Mouse (Mus musculus) midbrain, embryonic 13.5 days (tissue): ENCODE results near the gene Lmna. TPM values are rescaled to one million over a fixed set of nuclear protein-coding genes. Genes with fewer than 3 reads are reported as not detected.

Source experiments
- ATAC-seq: fragments of 200-750 bp; cut with Nextera tagmentation; 2 replicates; pipeline ENCODE4 v1.8.0; 2017; ENCODE audit warnings: mild to moderate bottlenecking, moderate TSS enrichment, moderate library complexity
- H3K27ac ChIP-seq: fragments of 300-500 bp; sonication (generic); 2 replicates; pipeline ENCODE4 v1.5.1; 2015; ENCODE audit warnings: inconsistent platforms, mild to moderate bottlenecking, moderate library complexity
- H3K27me3 ChIP-seq: fragments of 300-500 bp; sonication (generic); 2 replicates; pipeline ENCODE4 v1.6.1; 2015; ENCODE audit warnings: mild to moderate bottlenecking, inconsistent platforms
- H3K36me3 ChIP-seq: fragments of 300-500 bp; sonication (generic); 2 replicates; pipeline ENCODE4 v1.6.1; 2015; ENCODE audit warnings: mild to moderate bottlenecking, inconsistent platforms
- H3K4me1 ChIP-seq: fragments of 300-500 bp; sonication (generic); replicated peaks from 2 replicates; pipeline ENCODE4 v1.6.1; 2015; ENCODE audit warnings: inconsistent platforms
- H3K4me2 ChIP-seq: fragments of 300-500 bp; sonication (generic); replicated peaks from 2 replicates; pipeline ENCODE4 v1.6.1; 2015; ENCODE audit warnings: moderate library complexity, mild to moderate bottlenecking, inconsistent platforms
- H3K4me3 ChIP-seq: fragments of 300-500 bp; sonication (generic); replicated peaks from 2 replicates; pipeline ENCODE4 v1.5.1; 2015; ENCODE audit warnings: mild to moderate bottlenecking, inconsistent platforms
- H3K9ac ChIP-seq: fragments of 300-500 bp; sonication (generic); replicated peaks from 2 replicates; pipeline ENCODE4 v1.6.1; 2015; ENCODE audit warnings: mild to moderate bottlenecking, inconsistent platforms
- H3K9me3 ChIP-seq: fragments of 300-500 bp; sonication (generic); 2 replicates; pipeline ENCODE4 v1.6.1; 2016; ENCODE audit warnings: mild to moderate bottlenecking, inconsistent platforms
- WGBS: fragments of 180-500 bp; shearing (Covaris S2); methylation state at CpG from one replicate; pipeline ENCODE4 v1.1.7; 2015; 5-methylcytosine and 5-hydroxymethylcytosine counted together
- polyA plus RNA-seq: library from polyadenylated mRNA; unstranded; fragments of >200 nt; fragmentation: Nextera tagmentation; extraction: Ambion mirVana; gene quantifications from 2 replicates; pipeline ENCODE4 v1.2.1, GENCODE M21; 2015

Gene Lmna
- polyA plus RNA-seq, 1 experiment from 2014 or later: 23.4 TPM

DNA sequence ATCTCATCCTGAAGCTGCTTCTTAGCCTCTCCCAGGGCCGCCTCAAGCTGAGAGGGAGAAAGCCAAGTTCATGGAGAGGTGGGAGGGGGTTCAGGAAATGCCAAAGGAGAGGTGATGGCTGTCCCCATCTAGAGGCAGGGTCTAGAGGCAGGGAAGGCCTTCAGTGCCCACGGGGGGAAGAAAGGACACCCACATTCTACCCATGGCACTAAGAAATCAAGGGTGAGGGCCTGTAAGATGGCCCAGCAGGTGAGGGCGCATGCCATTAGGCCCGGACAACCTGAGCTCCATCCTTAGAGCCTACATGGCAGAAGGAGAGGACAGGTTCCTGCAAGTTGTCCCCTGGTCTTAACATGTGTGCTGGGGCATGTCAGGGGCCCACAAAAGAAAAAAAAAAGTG, 22.9 kb downstream of the Lmna start:
- H3K9me3 ChIP-seq: no peaks in the 10 kb centered on the region
- H3K27ac ChIP-seq: no peak overlapping the region
- H3K36me3 ChIP-seq: peaks cover 10% of the 10 kb centered on the region; the same call in 1 of the 2 replicates
- H3K4me2 ChIP-seq: no peak overlapping the region
- peaks cover 58% of the 10 kb centered on the region for H3K27me3 ChIP-seq
- no peak overlapping the region for H3K9ac ChIP-seq
- H3K4me1 ChIP-seq: peaks cover 17% of the 10 kb centered on the region
- ATAC-seq: no peak
- H3K4me3 ChIP-seq: no peak overlapping the region
- WGBS: 72% methylated on average over 4 of the region's 4 CpGs

DNA sequence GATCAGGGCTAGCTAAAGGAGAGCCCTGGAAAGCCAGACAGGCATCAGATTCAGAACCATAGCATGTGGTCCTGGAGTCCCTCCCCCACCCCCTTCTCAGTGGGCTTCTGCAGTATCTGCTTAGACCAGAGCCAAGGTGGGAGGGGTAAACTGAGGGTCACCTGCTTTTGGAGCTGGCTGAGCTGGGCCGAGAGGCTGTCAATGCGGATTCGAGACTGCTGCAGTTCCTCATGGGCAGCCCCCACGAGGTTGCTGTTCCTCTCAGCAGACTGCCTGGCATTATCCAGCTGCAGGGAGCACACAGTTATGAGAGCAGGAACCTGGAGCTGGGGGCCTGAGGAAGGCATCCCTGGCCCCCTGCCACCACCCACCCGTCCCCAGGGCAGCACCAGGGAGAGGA, 23.7 kb downstream of the Lmna start:
- H3K4me2 ChIP-seq: no peak overlapping the region
- H3K4me3 ChIP-seq: no peak overlapping the region
- H3K27ac ChIP-seq: no peak overlapping the region
- peaks cover 63% of the 10 kb centered on the region for H3K27me3 ChIP-seq
- 80% methylated on average over 5 of the region's 5 CpGs for WGBS
- no peak overlapping the region for H3K9ac ChIP-seq
- H3K4me1 ChIP-seq: peaks cover 17% of the 10 kb centered on the region
- peaks cover 10% of the 10 kb centered on the region; the same call in 1 of the 2 replicates for H3K36me3 ChIP-seq
- no peaks in the 10 kb centered on the region for H3K9me3 ChIP-seq
- ATAC-seq: no peak

DNA sequence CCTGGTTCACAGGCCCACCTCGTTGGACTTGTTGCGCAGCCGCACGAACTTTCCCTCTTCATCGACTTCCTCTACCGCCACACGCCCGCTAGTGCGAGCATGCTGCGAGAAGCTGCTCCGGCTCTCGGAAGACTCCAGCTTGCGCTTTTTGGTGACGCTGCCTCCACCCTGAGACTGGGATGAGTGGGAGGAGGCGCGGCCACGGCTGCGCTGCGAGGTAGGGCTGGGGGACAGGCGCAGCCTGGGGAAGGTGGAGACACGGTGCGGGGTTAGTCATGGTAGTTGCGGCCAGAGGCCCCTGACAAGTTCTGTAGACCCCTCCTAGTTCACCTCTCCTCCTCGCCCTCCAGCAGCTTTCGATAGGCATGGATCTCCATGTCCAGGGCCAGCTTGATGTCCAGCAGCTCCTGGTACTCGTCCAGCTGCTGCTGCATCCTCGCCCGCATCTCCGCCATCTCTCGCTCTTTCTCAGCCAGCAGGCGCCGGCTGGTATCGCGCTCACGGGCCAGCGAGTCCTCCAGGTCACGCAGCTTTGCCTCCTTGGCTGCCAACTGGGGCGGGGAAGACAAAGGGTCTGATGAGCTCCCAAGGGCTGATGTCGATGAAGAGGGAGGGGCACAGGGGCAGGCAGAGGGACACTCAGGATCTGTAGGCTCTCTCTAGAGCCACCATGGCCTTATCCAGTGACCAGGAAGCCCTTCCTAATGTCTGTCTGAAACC, 25.0 kb downstream of the Lmna start:
- peaks cover 17% of the 10 kb centered on the region for H3K4me1 ChIP-seq
- peak overlapping the region; percentile 44 for H3K4me2 ChIP-seq
- no peaks in the 10 kb centered on the region for H3K9me3 ChIP-seq
- WGBS: 14% methylated on average over 39 of the region's 39 CpGs
- H3K36me3 ChIP-seq: peaks cover 10% of the 10 kb centered on the region; the same call in 1 of the 2 replicates
- H3K27ac ChIP-seq: no peak overlapping the region
- peak overlapping the region; percentile 18 for H3K4me3 ChIP-seq
- peaks cover 68% of the 10 kb centered on the region for H3K27me3 ChIP-seq
- no peak for ATAC-seq
- H3K9ac ChIP-seq: peak overlapping the region; percentile 32; the same call in 1 of the 2 replicates

DNA sequence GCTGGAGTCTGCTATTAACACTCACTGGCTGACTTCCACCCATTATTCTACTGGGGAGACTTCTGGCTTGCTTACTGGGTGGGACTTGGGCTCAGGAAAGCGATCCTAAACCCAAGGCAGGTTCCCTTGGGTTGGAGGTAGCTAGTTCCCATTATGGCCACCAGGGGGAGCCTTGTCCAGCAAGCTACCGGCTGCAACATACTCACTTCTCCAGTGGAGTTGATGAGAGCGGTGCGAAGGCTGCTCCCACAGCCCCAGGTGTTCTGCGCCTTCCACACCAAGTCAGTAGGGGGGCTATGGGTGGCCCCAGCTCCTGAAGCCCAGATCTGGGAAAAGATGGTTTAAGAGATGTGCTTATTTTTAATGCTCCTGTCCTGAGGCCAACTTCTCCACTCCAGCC, 26.1 kb downstream of the Lmna start:
- H3K4me1 ChIP-seq: peaks cover 15% of the 10 kb centered on the region
- WGBS: 4% methylated on average over 5 of the region's 5 CpGs
- peaks cover 10% of the 10 kb centered on the region; the same call in 1 of the 2 replicates for H3K36me3 ChIP-seq
- no peaks in the 10 kb centered on the region for H3K9me3 ChIP-seq
- H3K4me3 ChIP-seq: no peak overlapping the region
- no peak overlapping the region for H3K27ac ChIP-seq
- H3K27me3 ChIP-seq: peaks cover 68% of the 10 kb centered on the region
- ATAC-seq: peak; percentile 74
- H3K9ac ChIP-seq: 0 out of 2 replicates have a peak overlapping the region, but pooled peaks have one; percentile 2
- no peak overlapping the region for H3K4me2 ChIP-seq

DNA sequence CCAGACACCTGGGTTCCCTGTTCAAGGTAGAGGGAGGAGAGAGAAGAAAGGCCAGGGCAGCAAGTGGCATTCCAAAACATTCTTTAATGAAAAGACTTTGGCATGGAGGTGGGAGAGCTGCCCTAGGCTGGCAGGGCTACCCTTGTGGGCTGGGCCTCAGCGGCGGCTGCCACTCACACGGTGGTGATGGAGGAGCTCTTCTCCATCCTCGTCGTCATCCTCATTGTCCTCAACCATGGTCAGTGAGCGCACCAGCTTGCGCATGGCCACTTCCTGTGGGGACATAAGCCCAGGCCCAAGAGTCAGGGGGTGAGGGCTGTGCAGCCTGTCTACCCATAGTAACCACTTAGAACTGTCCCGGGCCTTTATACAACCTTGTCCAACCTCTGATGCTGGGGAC, 26.6 kb downstream of the Lmna start:
- Histone ChIP-seq H3K27me3 (peaks cover 68% of the 10 kb centered on the region), H3K36me3 (peaks cover 10% of the 10 kb centered on the region; the same call in 1 of the 2 replicates), H3K27ac (no peak overlapping the region), H3K9me3 (no peaks in the 10 kb centered on the region), H3K4me2 (no peak overlapping the region), H3K4me1 (peaks cover 10% of the 10 kb centered on the region), H3K4me3 (no peak overlapping the region), H3K9ac (0 out of 2 replicates have a peak overlapping the region, but pooled peaks have one; percentile 2)
- WGBS: 72% methylated on average over 8 of the region's 8 CpGs
- ATAC-seq: peak; percentile 29; the same call in 1 of the 2 replicates

DNA sequence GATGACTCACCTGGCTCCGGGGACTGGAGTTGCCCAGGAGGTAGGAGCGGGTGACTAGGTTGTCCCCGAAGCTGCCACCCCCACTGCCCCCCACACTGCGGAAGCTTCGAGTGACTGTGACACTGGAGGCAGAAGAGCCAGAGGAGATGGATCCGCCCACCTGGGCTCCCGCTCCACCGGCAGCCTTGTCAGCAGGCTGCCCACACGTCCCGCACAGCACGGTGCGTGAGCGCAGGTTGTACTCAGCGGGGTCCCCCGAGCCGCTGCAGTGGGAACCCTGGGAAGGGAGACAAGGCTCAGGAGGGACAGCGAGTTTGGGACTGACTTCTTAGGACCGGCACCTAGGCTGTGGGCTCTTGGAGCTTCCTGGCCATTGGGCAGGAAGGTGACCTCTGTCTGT, 27.4 kb downstream of the Lmna start:
- H3K4me3 ChIP-seq: no peak overlapping the region
- peaks cover 63% of the 10 kb centered on the region for H3K27me3 ChIP-seq
- no peak for ATAC-seq
- H3K27ac ChIP-seq: no peak overlapping the region
- H3K4me2 ChIP-seq: no peak overlapping the region
- peaks cover 9% of the 10 kb centered on the region for H3K4me1 ChIP-seq
- peaks cover 8% of the 10 kb centered on the region; the same call in 1 of the 2 replicates for H3K36me3 ChIP-seq
- H3K9ac ChIP-seq: peak overlapping the region; percentile 46; the same call in 1 of the 2 replicates
- no peaks in the 10 kb centered on the region for H3K9me3 ChIP-seq
- WGBS: 25% methylated on average over 18 of the region's 18 CpGs

DNA sequence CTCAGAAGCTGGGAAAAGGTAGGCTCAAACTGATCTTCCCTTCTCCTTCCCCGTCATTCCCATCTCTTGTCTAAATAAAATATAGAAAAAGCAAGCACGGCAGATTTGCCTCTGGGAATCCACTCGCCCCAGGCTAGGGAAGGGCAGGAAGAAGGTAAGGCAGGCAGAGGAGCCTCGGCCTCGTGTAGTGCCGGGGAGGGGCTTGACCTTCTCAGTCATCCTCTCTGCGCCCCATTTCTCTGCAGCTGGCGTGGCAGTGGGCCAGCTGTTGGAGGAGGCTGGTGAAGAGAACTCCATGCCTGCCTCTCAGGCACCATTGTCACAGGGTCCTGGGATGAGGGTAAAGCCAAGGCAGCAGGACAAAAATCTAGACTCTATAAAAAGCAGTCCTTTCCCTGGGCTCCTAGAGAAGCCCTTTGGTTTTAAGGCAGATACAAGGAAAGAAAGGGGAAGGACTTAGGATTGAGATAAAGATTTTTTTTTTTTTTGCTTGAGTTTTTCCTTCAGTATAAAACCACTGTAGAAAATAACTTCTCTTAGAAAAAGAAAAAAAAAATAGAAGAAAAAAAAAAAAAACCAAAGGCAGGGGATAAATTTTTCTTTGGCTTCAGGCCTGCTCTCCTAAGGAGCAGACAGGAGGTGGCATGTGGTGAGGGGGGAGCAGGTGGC, 28.2 kb downstream of the Lmna start:
- Histone ChIP-seq H3K9ac (peak overlapping the region; percentile 46; the same call in 1 of the 2 replicates), H3K27me3 (peaks cover 55% of the 10 kb centered on the region)

DNA sequence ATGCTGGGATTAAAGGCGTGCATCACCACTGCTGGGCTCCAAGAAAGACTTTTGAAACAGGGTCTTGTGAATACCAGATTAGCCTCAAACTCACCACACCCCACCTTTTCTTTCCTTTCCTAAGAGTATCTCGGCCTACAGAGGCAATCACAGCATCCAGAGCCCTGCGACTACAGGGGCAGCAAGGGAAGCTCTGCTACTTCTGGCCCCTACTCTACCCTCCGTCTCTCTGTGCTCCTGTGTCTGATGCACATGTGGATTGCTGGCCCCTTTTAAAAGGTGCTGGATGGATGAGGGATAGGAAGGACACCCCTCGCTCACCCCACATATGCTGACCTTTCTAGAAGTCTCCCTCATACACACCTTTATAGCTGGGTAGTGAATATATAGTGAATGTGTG, 29.1 kb downstream of the Lmna start:
- Histone ChIP-seq H3K4me3 (no peak overlapping the region), H3K36me3 (no peaks in the 10 kb centered on the region), H3K4me2 (no peak overlapping the region), H3K9ac (no peak overlapping the region), H3K4me1 (peaks cover 9% of the 10 kb centered on the region), H3K9me3 (no peaks in the 10 kb centered on the region), H3K27ac (no peak overlapping the region), H3K27me3 (peaks cover 47% of the 10 kb centered on the region)
- WGBS: 84% methylated on average over 5 of the region's 5 CpGs
- no peak for ATAC-seq

More for the DNA sequence above, 28.2 kb downstream of the Lmna start:
- Histone ChIP-seq H3K9me3 (no peaks in the 10 kb centered on the region), H3K27ac (no peak overlapping the region), H3K4me3 (no peak overlapping the region), H3K4me1 (peaks cover 9% of the 10 kb centered on the region), H3K4me2 (no peak overlapping the region), H3K36me3 (0 out of 2 replicates have a peak, but pooled peaks cover 3% of the 10 kb centered on the region)
- WGBS: 66% methylated on average over 8 of the region's 8 CpGs
- ATAC-seq: no peak

DNA sequence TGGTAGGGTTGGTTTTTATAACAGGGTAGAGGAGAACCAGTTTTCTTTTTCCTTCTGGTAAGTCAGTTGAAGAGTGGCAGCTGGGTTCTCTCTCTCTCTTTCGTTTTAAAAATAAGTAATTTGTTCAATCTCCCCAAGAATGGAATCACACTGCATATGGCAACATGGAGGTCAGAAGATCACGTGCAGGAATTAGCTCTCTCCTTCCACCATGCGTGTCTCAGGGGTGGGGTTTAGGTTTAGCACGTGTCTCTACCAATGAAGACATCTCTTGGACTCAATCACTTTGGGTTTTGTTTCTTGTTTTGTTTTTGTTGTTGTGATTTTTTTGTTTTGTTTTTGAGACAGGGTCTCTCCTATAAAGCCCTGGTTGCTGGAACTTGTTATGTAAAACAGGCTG, 29.9 kb downstream of the Lmna start:
- H3K4me1 ChIP-seq: peaks cover 6% of the 10 kb centered on the region
- no peak overlapping the region for H3K4me2 ChIP-seq
- no peak overlapping the region for H3K4me3 ChIP-seq
- no peaks in the 10 kb centered on the region for H3K36me3 ChIP-seq
- peaks cover 38% of the 10 kb centered on the region for H3K27me3 ChIP-seq
- no peak for ATAC-seq
- no peak overlapping the region for H3K27ac ChIP-seq
- H3K9ac ChIP-seq: no peak overlapping the region
- WGBS: 86% methylated on average over 4 of the region's 4 CpGs
- no peaks in the 10 kb centered on the region for H3K9me3 ChIP-seq

DNA sequence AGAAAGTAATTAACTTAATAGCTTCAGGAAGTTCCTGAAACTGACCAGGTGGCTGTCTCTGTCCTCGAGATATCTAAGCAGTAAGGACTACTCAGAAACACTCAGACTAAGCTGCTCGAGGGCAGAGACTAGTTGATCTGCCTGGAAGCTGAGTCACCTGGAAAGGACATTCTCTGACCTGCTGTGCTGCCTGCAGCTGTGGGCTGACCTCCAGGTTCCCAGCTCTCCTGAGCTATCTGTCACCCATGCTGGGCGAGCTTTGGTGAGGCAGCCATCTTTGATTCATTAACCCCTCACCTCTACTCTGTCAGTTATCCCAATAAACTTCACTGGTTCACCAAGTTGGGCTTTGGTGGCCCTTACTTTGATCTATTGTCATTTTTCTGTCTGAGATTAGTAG, 30.6 kb downstream of the Lmna start:
- Histone ChIP-seq H3K4me1 (no peaks in the 10 kb centered on the region), H3K4me2 (no peak overlapping the region), H3K36me3 (no peaks in the 10 kb centered on the region), H3K27ac (no peak overlapping the region), H3K9ac (no peak overlapping the region), H3K27me3 (peaks cover 32% of the 10 kb centered on the region), H3K9me3 (no peaks in the 10 kb centered on the region), H3K4me3 (no peak overlapping the region)
- 67% methylated on average over 3 of the region's 3 CpGs for WGBS
- no peak for ATAC-seq

DNA sequence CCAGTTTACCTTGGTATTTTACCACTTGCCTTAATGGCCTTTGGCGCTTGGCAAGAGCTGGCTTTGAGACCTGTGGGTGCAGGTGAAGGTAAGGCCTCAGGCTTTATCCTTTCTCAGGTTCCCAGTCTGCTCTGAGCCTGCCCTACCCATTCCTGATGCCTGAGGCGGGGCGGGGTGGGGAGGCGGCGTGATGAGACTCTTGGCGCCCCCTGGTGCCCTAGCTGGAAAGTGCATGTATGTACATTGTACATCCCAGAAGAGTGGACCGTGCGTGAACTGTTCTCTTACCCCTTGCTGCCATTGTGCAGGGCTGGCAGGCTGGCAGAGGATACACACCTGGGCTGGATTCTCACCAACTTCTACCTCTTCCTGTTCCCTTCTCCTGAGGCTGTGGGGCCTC, 32.0 kb downstream of the Lmna start:
- WGBS: 4% methylated on average over 8 of the region's 8 CpGs
- H3K27ac ChIP-seq: no peak overlapping the region
- H3K36me3 ChIP-seq: no peaks in the 10 kb centered on the region
- H3K4me1 ChIP-seq: peaks cover 6% of the 10 kb centered on the region; the same call in 1 of the 2 replicates
- H3K4me3 ChIP-seq: no peak overlapping the region
- ATAC-seq: peak; percentile 82
- H3K27me3 ChIP-seq: peaks cover 18% of the 10 kb centered on the region
- H3K9me3 ChIP-seq: no peaks in the 10 kb centered on the region
- H3K9ac ChIP-seq: no peak overlapping the region
- H3K4me2 ChIP-seq: no peak overlapping the region

DNA sequence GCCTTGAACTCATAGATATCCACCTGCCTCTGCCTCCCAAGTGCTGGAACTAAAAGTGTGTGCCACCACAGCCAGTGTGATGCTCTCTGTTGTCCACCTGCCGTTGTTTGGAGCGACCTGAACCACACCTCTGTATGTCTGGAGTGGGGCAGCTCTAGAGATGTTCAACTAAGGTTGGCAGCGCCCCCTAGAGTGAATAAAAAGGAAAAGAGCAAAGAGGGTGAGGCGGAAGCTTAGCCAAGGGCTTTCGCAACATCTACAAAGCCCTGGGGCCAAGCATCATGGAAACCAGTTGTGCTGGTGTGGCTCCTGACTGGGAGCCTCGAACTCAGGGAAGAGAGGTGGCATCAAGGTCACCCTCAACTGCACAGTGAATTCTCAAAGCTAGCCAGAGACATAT, 33.4 kb downstream of the Lmna start:
- peaks cover 8% of the 10 kb centered on the region for H3K27me3 ChIP-seq
- H3K4me2 ChIP-seq: no peak overlapping the region
- no peaks in the 10 kb centered on the region for H3K9me3 ChIP-seq
- H3K4me1 ChIP-seq: peaks cover 8% of the 10 kb centered on the region; the same call in 1 of the 2 replicates
- no peak for ATAC-seq
- no peak overlapping the region for H3K4me3 ChIP-seq
- WGBS: 59% methylated on average over 6 of the region's 6 CpGs
- no peak overlapping the region for H3K27ac ChIP-seq
- H3K9ac ChIP-seq: no peak overlapping the region
- H3K36me3 ChIP-seq: no peaks in the 10 kb centered on the region
